Mouse (Mus musculus) liver, embryonic 16.5 days (tissue): ENCODE data around the gene Ppm1a. TPM values are rescaled to one million over a fixed set of nuclear protein-coding genes. Genes with fewer than 3 reads are reported as not detected.

Experiments used
- ATAC-seq: fragments of 200-750 bp; cut with Nextera tagmentation; 2 replicates; pipeline ENCODE4 v1.8.0; 2017; ENCODE audit warnings: low read depth, mild to moderate bottlenecking, moderate number of reproducible peaks, moderate library complexity
- H3K27ac ChIP-seq: fragments of 300-500 bp; sonication (generic); 2 replicates; pipeline ENCODE4 v1.5.1; 2014; ENCODE audit warnings: mild to moderate bottlenecking, low read length
- H3K27me3 ChIP-seq: fragments of 300-500 bp; sonication (generic); 2 replicates; pipeline ENCODE4 v1.6.1; 2014; ENCODE audit warnings: low read depth, low read length, mixed read lengths; ENCODE audit not compliant: control insufficient read depth, insufficient read depth
- H3K36me3 ChIP-seq: fragments of 300-500 bp; sonication (generic); 2 replicates; pipeline ENCODE4 v1.6.1; 2014; ENCODE audit warnings: mild to moderate bottlenecking; ENCODE audit not compliant: control insufficient read depth, insufficient read depth
- H3K4me1 ChIP-seq: fragments of 300-500 bp; sonication (generic); 2 replicates; pipeline ENCODE4 v1.6.1; 2014; ENCODE audit warnings: low read depth, low read length, mixed read lengths; ENCODE audit not compliant: control insufficient read depth
- H3K4me2 ChIP-seq: fragments of 300-500 bp; sonication (generic); 2 replicates; pipeline ENCODE4 v1.6.1; 2014; ENCODE audit warnings: low read depth, low read length, mixed read lengths
- H3K4me3 ChIP-seq: fragments of 300-500 bp; sonication (generic); 2 replicates; pipeline ENCODE4 v1.5.1; 2014; ENCODE audit warnings: low read depth, mild to moderate bottlenecking, low read length
- H3K9ac ChIP-seq: fragments of 300-500 bp; sonication (generic); 2 replicates; pipeline ENCODE4 v1.6.1; 2014; ENCODE audit warnings: low read depth, low read length
- H3K9me3 ChIP-seq: fragments of 300-500 bp; sonication (generic); replicated peaks from 2 replicates; pipeline ENCODE4 v1.6.1; 2016; ENCODE audit warnings: low read length; ENCODE audit not compliant: control insufficient read depth
- WGBS: fragments of 180-500 bp; shearing (Covaris S2); extraction: QIAGEN DNeasy Blood & Tissue Kit; methylation state at CpG from one replicate; pipeline ENCODE4 v1.1.7; 2014; ENCODE audit not compliant: insufficient replicate concordance; 5-methylcytosine and 5-hydroxymethylcytosine counted together
- polyA plus RNA-seq: library from polyadenylated mRNA; unstranded; fragments of >200 nt; fragmentation: Nextera tagmentation; extraction: Ambion mirVana; gene quantifications from 2 replicates; pipeline ENCODE4 v1.2.1, GENCODE M21; 2015

The Ppm1a gene
- polyA plus RNA-seq, 1 experiment from 2014 or later: 12.1 TPM

GRCm38 (mm10) chr12:72727611-72728010 lies 29.6 kb upstream of the Ppm1a start:
- WGBS: 63% methylated on average over 5 of the region's 5 CpGs
- no peak overlapping the region for H3K9ac ChIP-seq

GRCm38 (mm10) chr12:72734112-72734511 lies 23.1 kb upstream of the Ppm1a start:
- Histone ChIP-seq H3K9ac (no peak overlapping the region), H3K36me3 (no peaks in the 10 kb centered on the region), H3K27ac (no peak overlapping the region), H3K4me2 (no peak overlapping the region), H3K4me3 (no peak overlapping the region), H3K27me3 (no peaks in the 10 kb centered on the region), H3K9me3 (no peaks in the 10 kb centered on the region), H3K4me1 (no peaks in the 10 kb centered on the region)
- no peak for ATAC-seq
- WGBS: 47% methylated on average over 2 of the region's 2 CpGs

More at GRCm38 (mm10) chr12:72727611-72728010, 29.6 kb upstream of the Ppm1a start:
- Histone ChIP-seq H3K4me3 (no peak overlapping the region), H3K4me1 (no peaks in the 10 kb centered on the region), H3K36me3 (no peaks in the 10 kb centered on the region), H3K27ac (no peak overlapping the region), H3K9me3 (no peaks in the 10 kb centered on the region), H3K27me3 (no peaks in the 10 kb centered on the region), H3K4me2 (no peak overlapping the region)
- no peak for ATAC-seq

- ATAC-seq: no peak
- 64% methylated on average over 6 of the region's 6 CpGs for WGBS
- no peak overlapping the region for H3K27ac ChIP-seq
- no peak overlapping the region for H3K4me2 ChIP-seq
- H3K4me3 ChIP-seq: no peak overlapping the region
- no peak overlapping the region for H3K9ac ChIP-seq
- H3K9me3 ChIP-seq: no peaks in the 10 kb centered on the region
- H3K27me3 ChIP-seq: no peaks in the 10 kb centered on the region
- H3K4me1 ChIP-seq: no peaks in the 10 kb centered on the region
- no peaks in the 10 kb centered on the region for H3K36me3 ChIP-seq
Observed at GRCm38 (mm10) chr12:72741176-72741575, 16.1 kb upstream of the Ppm1a start.

GRCm38 (mm10) chr12:72744803-72745360 lies 12.4 kb upstream of the Ppm1a start:
- Histone ChIP-seq H3K4me2 (no peak overlapping the region), H3K4me1 (no peaks in the 10 kb centered on the region), H3K4me3 (no peak overlapping the region), H3K27me3 (no peaks in the 10 kb centered on the region), H3K9ac (no peak overlapping the region), H3K9me3 (no peaks in the 10 kb centered on the region), H3K27ac (no peak overlapping the region), H3K36me3 (no peaks in the 10 kb centered on the region)
- ATAC-seq: no peak
- 21% methylated on average over 9 of the region's 9 CpGs for WGBS

GRCm38 (mm10) chr12:72745486-72745885 lies 11.8 kb upstream of the Ppm1a start:
- H3K9ac ChIP-seq: no peak overlapping the region
- no peak overlapping the region for H3K4me2 ChIP-seq
- H3K27me3 ChIP-seq: no peaks in the 10 kb centered on the region
- 71% methylated on average over 14 of the region's 14 CpGs for WGBS
- no peaks in the 10 kb centered on the region for H3K36me3 ChIP-seq
- no peaks in the 10 kb centered on the region for H3K4me1 ChIP-seq
- H3K9me3 ChIP-seq: no peaks in the 10 kb centered on the region
- no peak overlapping the region for H3K27ac ChIP-seq
- ATAC-seq: no peak
- H3K4me3 ChIP-seq: no peak overlapping the region

- 51% methylated on average over 4 of the region's 4 CpGs for WGBS
- Histone ChIP-seq H3K27me3 (no peaks in the 10 kb centered on the region), H3K9ac (no peak overlapping the region), H3K4me1 (no peaks in the 10 kb centered on the region), H3K27ac (no peak overlapping the region), H3K4me2 (no peak overlapping the region), H3K4me3 (no peak overlapping the region), H3K9me3 (no peaks in the 10 kb centered on the region), H3K36me3 (no peaks in the 10 kb centered on the region)
- no peak for ATAC-seq
Observed at GRCm38 (mm10) chr12:72748341-72748740, 8.9 kb upstream of the Ppm1a start.

- Histone ChIP-seq H3K9me3 (no peaks in the 10 kb centered on the region), H3K36me3 (no peaks in the 10 kb centered on the region), H3K4me3 (no peak overlapping the region), H3K4me2 (no peak overlapping the region), H3K9ac (no peak overlapping the region), H3K27ac (no peak overlapping the region), H3K4me1 (no peaks in the 10 kb centered on the region), H3K27me3 (no peaks in the 10 kb centered on the region)
- ATAC-seq: no peak
- 73% methylated on average over 4 of the region's 4 CpGs for WGBS
Observed at GRCm38 (mm10) chr12:72748841-72749240, 8.4 kb upstream of the Ppm1a start.

GRCm38 (mm10) chr12:72749500-72749899 lies 7.8 kb upstream of the Ppm1a start:
- no peaks in the 10 kb centered on the region for H3K36me3 ChIP-seq
- no peak overlapping the region for H3K9ac ChIP-seq
- no peak overlapping the region for H3K4me3 ChIP-seq
- WGBS: 70% methylated on average over 2 of the region's 2 CpGs
- H3K9me3 ChIP-seq: no peaks in the 10 kb centered on the region
- no peaks in the 10 kb centered on the region for H3K27me3 ChIP-seq
- H3K4me2 ChIP-seq: no peak overlapping the region
- H3K4me1 ChIP-seq: no peaks in the 10 kb centered on the region
- no peak overlapping the region for H3K27ac ChIP-seq
- ATAC-seq: no peak

GRCm38 (mm10) chr12:72750016-72750415 lies 7.2 kb upstream of the Ppm1a start:
- Histone ChIP-seq H3K9ac (no peak overlapping the region), H3K4me2 (no peak overlapping the region), H3K27me3 (no peaks in the 10 kb centered on the region), H3K36me3 (no peaks in the 10 kb centered on the region), H3K9me3 (no peaks in the 10 kb centered on the region), H3K4me1 (no peaks in the 10 kb centered on the region), H3K27ac (no peak overlapping the region), H3K4me3 (no peak overlapping the region)
- no peak for ATAC-seq
- 56% methylated on average over 5 of the region's 5 CpGs for WGBS
